Mouse (Mus musculus): ENCODE measurements around the gene Vmn2r105. TPM values are rescaled to one million over a fixed set of nuclear protein-coding genes. Genes with fewer than 3 reads are reported as not detected.

Vmn2r105 gene
- polyA plus RNA-seq (2015; fragmentation: Nextera tagmentation; extraction: Ambion mirVana): not detected in 2 replicates

GRCm38 (mm10) chr17:20234952-20235351 lies at the start of gene Vmn2r105:
Vmn2r105 (minus strand) TSS chr17:20235052.

DNA sequence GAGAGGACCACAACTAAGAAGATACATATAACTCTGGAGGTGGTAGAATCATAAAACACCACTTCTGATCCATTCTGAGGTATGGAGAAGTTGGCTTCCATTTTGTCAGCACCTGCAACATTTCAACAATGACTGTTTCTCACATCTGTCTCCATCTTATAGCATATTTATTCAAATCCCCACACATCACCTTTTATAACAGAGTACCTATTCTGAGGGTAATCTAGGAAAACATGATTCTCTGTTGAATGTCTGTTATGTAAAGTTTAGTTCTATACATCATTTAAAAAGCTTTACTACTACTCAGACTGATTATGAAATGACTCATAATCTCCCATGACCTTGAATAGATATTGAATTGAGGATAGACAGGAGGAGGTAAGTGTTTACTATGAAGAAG lies 51.9 kb downstream of the Vmn2r105 start, which contains the start of gene Fpr-rs6:
Fpr-rs6 (minus strand) TSS at position 101 of the 400 bp plus-strand sequence.

Other genes starting within 250 kb of the Vmn2r105 start
- gene Vmn2r104, start 186.7 kb downstream of the Vmn2r105 start, polyA plus RNA-seq (2015; fragmentation: Nextera tagmentation; extraction: Ambion mirVana): not detected in 2 replicates
- gene Fpr-rs7, start 120.8 kb downstream of the Vmn2r105 start, polyA plus RNA-seq (2015; fragmentation: Nextera tagmentation; extraction: Ambion mirVana): not detected in 2 replicates
- not detected in 2 replicates for gene Fpr-rs6, start 52.0 kb downstream of the Vmn2r105 start, polyA plus RNA-seq (2015; fragmentation: Nextera tagmentation; extraction: Ambion mirVana)
- not detected in 2 replicates for gene Vmn2r106, start 50.5 kb upstream of the Vmn2r105 start, polyA plus RNA-seq (2015; fragmentation: Nextera tagmentation; extraction: Ambion mirVana)
- not detected in 2 replicates for gene Vmn2r107, start 110.2 kb upstream of the Vmn2r105 start, polyA plus RNA-seq (2015; fragmentation: Nextera tagmentation; extraction: Ambion mirVana)
- gene Vmn1r224, start 179.1 kb upstream of the Vmn2r105 start, polyA plus RNA-seq (2015; fragmentation: Nextera tagmentation; extraction: Ambion mirVana): not detected in 2 replicates
- gene Vmn2r108, start 246.3 kb upstream of the Vmn2r105 start, polyA plus RNA-seq (2015; fragmentation: Nextera tagmentation; extraction: Ambion mirVana): not detected in 2 replicates